Mouse (Mus musculus): ENCODE data around the gene 1110008L16Rik. TPM values are rescaled to one million over a fixed set of nuclear protein-coding genes. Genes with fewer than 3 reads are reported as not detected.

Gene 1110008L16Rik
- polyA plus RNA-seq, 1 experiment from 2014 or later, result 10.5 TPM

- peak; percentile 95 for ATAC-seq (ENCODE audit: low FRiP score, low TSS enrichment)
- no peaks in the 10 kb centered on the region for H3K9me3 ChIP-seq (ENCODE audit: control insufficient read depth, low read length)
Measured at GRCm38 (mm10) chr12:55302485-55303441, 3.4 kb downstream of the 1110008L16Rik start, which contains the start of gene Ppp2r3c. Gene Ppp2r3c (minus strand): TSS chr12:55302998.

GRCm38 (mm10) chr12:55306371-55306770 is 7.0 kb downstream of the 1110008L16Rik start:
- Histone ChIP-seq H3K4me2 (ENCODE audit: low read length) (no peak overlapping the region), H3K4me3 (replicated peaks; ENCODE audit: low read depth, low read length) (no peak overlapping the region), H3K36me3 (ENCODE audit: control insufficient read depth, insufficient read depth, low read length) (peaks cover 2% of the 10 kb centered on the region), H3K4me1 (ENCODE audit: control insufficient read depth, insufficient read depth, low read length) (peaks cover 14% of the 10 kb centered on the region), H3K9me3 (ENCODE audit: control insufficient read depth, low read length) (no peaks in the 10 kb centered on the region), H3K27me3 (ENCODE audit: control insufficient read depth, insufficient read depth, low read length) (no peaks in the 10 kb centered on the region), H3K9ac (replicated peaks; ENCODE audit: low read length) (no peak overlapping the region), H3K27ac (replicated peaks; ENCODE audit: low read depth, low read length) (no peak overlapping the region)
- 99% methylated on average over 4 of the region's 4 CpGs for WGBS
- DNase-seq, result no peak
- no peak for ATAC-seq (ENCODE audit: low FRiP score, low TSS enrichment)

More at GRCm38 (mm10) chr12:55302485-55303441, 3.4 kb downstream of the 1110008L16Rik start, which contains the start of gene Ppp2r3c:
- Histone ChIP-seq H3K4me2 (ENCODE audit: low read length) (peak within 1 kb of the TSS; percentile 65), H3K4me3 (replicated peaks; ENCODE audit: low read depth, low read length) (peak within 1 kb of the TSS; percentile 54), H3K4me1 (ENCODE audit: control insufficient read depth, insufficient read depth, low read length) (peaks cover 23% of the 10 kb centered on the region), H3K27me3 (ENCODE audit: control insufficient read depth, insufficient read depth, low read length) (no peaks in the 10 kb centered on the region), H3K36me3 (ENCODE audit: control insufficient read depth, insufficient read depth, low read length) (peaks cover 8% of the 10 kb centered on the region), H3K9ac (replicated peaks; ENCODE audit: low read length) (peak within 1 kb of the TSS; percentile 68), H3K27ac (replicated peaks; ENCODE audit: low read depth, low read length) (peak within 1 kb of the TSS; percentile 81)
- under 1% methylated on average over 55 of the region's 55 CpGs for WGBS
- peak; percentile 96 for DNase-seq

- DNase-seq, result no peak
- ATAC-seq (ENCODE audit: low FRiP score, low TSS enrichment), result no peak
- no peak overlapping the region for H3K4me3 ChIP-seq (replicated peaks; ENCODE audit: low read depth, low read length)
- H3K27me3 ChIP-seq (ENCODE audit: control insufficient read depth, insufficient read depth, low read length), result no peaks in the 10 kb centered on the region
- H3K27ac ChIP-seq (replicated peaks; ENCODE audit: low read depth, low read length), result no peak overlapping the region
- no peak overlapping the region for H3K9ac ChIP-seq (replicated peaks; ENCODE audit: low read length)
- H3K4me2 ChIP-seq (ENCODE audit: low read length), result no peak overlapping the region
- WGBS, result 51% methylated on average over 6 of the region's 6 CpGs
- H3K4me1 ChIP-seq (ENCODE audit: control insufficient read depth, insufficient read depth, low read length), result peaks cover 8% of the 10 kb centered on the region
- peaks cover 2% of the 10 kb centered on the region for H3K36me3 ChIP-seq (ENCODE audit: control insufficient read depth, insufficient read depth, low read length)
- H3K9me3 ChIP-seq (ENCODE audit: control insufficient read depth, low read length), result no peaks in the 10 kb centered on the region
Measured at GRCm38 (mm10) chr12:55307566-55307965, 8.2 kb downstream of the 1110008L16Rik start.

GRCm38 (mm10) chr12:55308731-55309130 is 9.4 kb downstream of the 1110008L16Rik start:
- no peak for ATAC-seq (ENCODE audit: low FRiP score, low TSS enrichment)

GRCm38 (mm10) chr12:55309501-55309900 is 10.1 kb downstream of the 1110008L16Rik start:
- Histone ChIP-seq H3K27me3 (ENCODE audit: control insufficient read depth, insufficient read depth, low read length) (no peaks in the 10 kb centered on the region), H3K4me2 (ENCODE audit: low read length) (no peak overlapping the region), H3K27ac (replicated peaks; ENCODE audit: low read depth, low read length) (no peak overlapping the region), H3K9me3 (ENCODE audit: control insufficient read depth, low read length) (no peaks in the 10 kb centered on the region), H3K9ac (replicated peaks; ENCODE audit: low read length) (no peak overlapping the region), H3K36me3 (ENCODE audit: control insufficient read depth, insufficient read depth, low read length) (peaks cover 2% of the 10 kb centered on the region), H3K4me3 (replicated peaks; ENCODE audit: low read depth, low read length) (no peak overlapping the region), H3K4me1 (ENCODE audit: control insufficient read depth, insufficient read depth, low read length) (no peaks in the 10 kb centered on the region; the same call in 1 of the 2 replicates)
- ATAC-seq (ENCODE audit: low FRiP score, low TSS enrichment) (no peak), DNase-seq (no peak)
- 77% methylated on average over 8 of the region's 8 CpGs for WGBS

More at GRCm38 (mm10) chr12:55308731-55309130, 9.4 kb downstream of the 1110008L16Rik start:
- no peak for DNase-seq
- Histone ChIP-seq H3K27me3 (ENCODE audit: control insufficient read depth, insufficient read depth, low read length) (no peaks in the 10 kb centered on the region), H3K27ac (replicated peaks; ENCODE audit: low read depth, low read length) (no peak overlapping the region), H3K4me2 (ENCODE audit: low read length) (no peak overlapping the region), H3K9me3 (ENCODE audit: control insufficient read depth, low read length) (no peaks in the 10 kb centered on the region), H3K36me3 (ENCODE audit: control insufficient read depth, insufficient read depth, low read length) (peaks cover 2% of the 10 kb centered on the region), H3K9ac (replicated peaks; ENCODE audit: low read length) (no peak overlapping the region), H3K4me3 (replicated peaks; ENCODE audit: low read depth, low read length) (no peak overlapping the region), H3K4me1 (ENCODE audit: control insufficient read depth, insufficient read depth, low read length) (peaks cover 5% of the 10 kb centered on the region)
- WGBS, result 93% methylated on average over 9 of the region's 9 CpGs

GRCm38 (mm10) chr12:55311841-55312240 is 12.5 kb downstream of the 1110008L16Rik start:
- H3K4me1 ChIP-seq (ENCODE audit: control insufficient read depth, insufficient read depth, low read length), result no peaks in the 10 kb centered on the region
- H3K27ac ChIP-seq (replicated peaks; ENCODE audit: low read depth, low read length), result no peak overlapping the region
- ATAC-seq (ENCODE audit: low FRiP score, low TSS enrichment), result no peak
- H3K4me2 ChIP-seq (ENCODE audit: low read length), result no peak overlapping the region
- H3K9me3 ChIP-seq (ENCODE audit: control insufficient read depth, low read length), result no peaks in the 10 kb centered on the region
- 82% methylated on average over 7 of the region's 7 CpGs for WGBS
- no peak overlapping the region for H3K9ac ChIP-seq (replicated peaks; ENCODE audit: low read length)
- H3K36me3 ChIP-seq (ENCODE audit: control insufficient read depth, insufficient read depth, low read length), result peaks cover 2% of the 10 kb centered on the region; the same call in 1 of the 2 replicates
- no peak for DNase-seq
- H3K27me3 ChIP-seq (ENCODE audit: control insufficient read depth, insufficient read depth, low read length), result no peaks in the 10 kb centered on the region
- H3K4me3 ChIP-seq (replicated peaks; ENCODE audit: low read depth, low read length), result no peak overlapping the region

GRCm38 (mm10) chr12:55313901-55314300 is 14.5 kb downstream of the 1110008L16Rik start:
- Histone ChIP-seq H3K4me1 (ENCODE audit: control insufficient read depth, insufficient read depth, low read length) (no peaks in the 10 kb centered on the region), H3K36me3 (ENCODE audit: control insufficient read depth, insufficient read depth, low read length) (no peaks in the 10 kb centered on the region), H3K4me3 (replicated peaks; ENCODE audit: low read depth, low read length) (no peak overlapping the region), H3K27ac (replicated peaks; ENCODE audit: low read depth, low read length) (no peak overlapping the region), H3K9me3 (ENCODE audit: control insufficient read depth, low read length) (no peaks in the 10 kb centered on the region), H3K4me2 (ENCODE audit: low read length) (no peak overlapping the region), H3K9ac (replicated peaks; ENCODE audit: low read length) (no peak overlapping the region), H3K27me3 (ENCODE audit: control insufficient read depth, insufficient read depth, low read length) (no peaks in the 10 kb centered on the region)
- DNase-seq (no peak), ATAC-seq (ENCODE audit: low FRiP score, low TSS enrichment) (no peak)
- WGBS, result 89% methylated on average over 5 of the region's 5 CpGs

- Histone ChIP-seq H3K4me3 (replicated peaks; ENCODE audit: low read depth, low read length) (no peak overlapping the region), H3K9ac (replicated peaks; ENCODE audit: low read length) (no peak overlapping the region), H3K27me3 (ENCODE audit: control insufficient read depth, insufficient read depth, low read length) (no peaks in the 10 kb centered on the region), H3K27ac (replicated peaks; ENCODE audit: low read depth, low read length) (no peak overlapping the region), H3K9me3 (ENCODE audit: control insufficient read depth, low read length) (no peaks in the 10 kb centered on the region), H3K4me2 (ENCODE audit: low read length) (no peak overlapping the region), H3K4me1 (ENCODE audit: control insufficient read depth, insufficient read depth, low read length) (no peaks in the 10 kb centered on the region), H3K36me3 (ENCODE audit: control insufficient read depth, insufficient read depth, low read length) (no peaks in the 10 kb centered on the region)
- 45% methylated on average over 5 of the region's 5 CpGs for WGBS
- DNase-seq (peak; percentile 93), ATAC-seq (ENCODE audit: low FRiP score, low TSS enrichment) (peak; percentile 20; the same call in 1 of the 2 replicates)
Measured at GRCm38 (mm10) chr12:55315192-55315591, 15.8 kb downstream of the 1110008L16Rik start.
